Mouse (Mus musculus): Measurements from ENCODE around the gene Clec4n. TPM values are rescaled to one million over a fixed set of nuclear protein-coding genes. Genes with fewer than 3 reads are reported as not detected.

The Clec4n gene
- polyA plus RNA-seq, 1 experiment from 2014 or later: 0.73 TPM

Other genes with a start within 250 kb of the Clec4n start
- not detected in 2 replicates for gene Clec4a4, start 239.5 kb upstream of the Clec4n start, polyA plus RNA-seq (2015; fragmentation: Nextera tagmentation; extraction: Ambion mirVana)
- gene Clec4b1, start 179.9 kb upstream of the Clec4n start, polyA plus RNA-seq (2015; fragmentation: Nextera tagmentation; extraction: Ambion mirVana): not detected in 2 replicates
- 1.7 and 2.0 TPM in 2 replicates for gene Clec4a2, start 123.4 kb upstream of the Clec4n start, polyA plus RNA-seq (2015; fragmentation: Nextera tagmentation; extraction: Ambion mirVana)
- not detected in 2 replicates for gene Clec4b2, start 57.0 kb upstream of the Clec4n start, polyA plus RNA-seq (2015; fragmentation: Nextera tagmentation; extraction: Ambion mirVana)
- 0.18 TPM in 1 of 2 replicates, not detected in the other for gene Clec4d, start 32.3 kb downstream of the Clec4n start, polyA plus RNA-seq (2015; fragmentation: Nextera tagmentation; extraction: Ambion mirVana)
- 0.31 TPM in 1 of 2 replicates, not detected in the other for gene Clec4e, start 60.0 kb downstream of the Clec4n start, polyA plus RNA-seq (2015; fragmentation: Nextera tagmentation; extraction: Ambion mirVana)
- gene Vmn2r19, start 78.5 kb downstream of the Clec4n start, polyA plus RNA-seq (2015; fragmentation: Nextera tagmentation; extraction: Ambion mirVana): not detected in 2 replicates
- gene Vmn2r20, start 188.3 kb downstream of the Clec4n start, polyA plus RNA-seq (2015; fragmentation: Nextera tagmentation; extraction: Ambion mirVana): not detected in 2 replicates

Measured in neural tube, embryonic 15.5 days (tissue).